Mouse (Mus musculus) bone marrow, adult 2 months (tissue): Measurements from ENCODE around the gene Rxfp3.

ENCODE experiments used
- CTCF ChIP-seq: fragments of 200-500 bp; IDR thresholded peaks from 2 replicates; pipeline ENCODE4 v1.5.1; 2011; ENCODE audit warnings: low read length, control low read depth; ENCODE audit not compliant: control insufficient read depth, insufficient read depth
- POLR2A ChIP-seq: fragments of 200-500 bp; IDR thresholded peaks from 2 replicates; pipeline ENCODE4 v1.6.1; 2011; ENCODE audit warnings: low read depth, mild to moderate bottlenecking, control low read depth, low read length, borderline replicate concordance; ENCODE audit not compliant: control insufficient read depth

DNA sequence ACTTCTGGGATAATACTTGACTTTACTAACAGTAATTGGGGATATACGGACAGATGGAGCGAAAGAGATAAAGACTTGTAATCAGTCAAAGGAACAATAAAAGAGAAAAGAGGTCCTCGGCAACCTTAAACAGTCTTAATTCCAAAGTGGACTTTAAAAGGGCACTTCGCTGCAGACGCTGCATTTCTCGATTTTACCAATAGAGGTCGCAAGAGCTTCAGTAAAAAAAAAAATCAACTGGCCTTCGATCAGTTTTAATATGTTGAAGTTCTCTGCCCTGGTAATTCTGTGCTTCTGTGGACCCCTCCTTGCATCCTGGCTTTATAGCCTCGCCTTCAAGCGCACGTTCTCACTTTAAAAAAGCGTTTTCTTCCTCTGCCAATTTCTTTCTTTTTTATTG is 685 bp upstream of the Rxfp3 start:
- no peak for TF ChIP-seq POLR2A
- TF ChIP-seq CTCF, result no peak
